Mouse (Mus musculus) gastrocnemius, postnatal 25 days (tissue): ENCODE measurements around the gene Lcmt1. TPM values are rescaled to one million over a fixed set of nuclear protein-coding genes. Genes with fewer than 3 reads are reported as not detected.

Experiments
- DNase-seq: peaks from one replicate; pipeline ENCODE4 v3.0.0; 2022
- total RNA-seq, 2 experiments: library from RNA; stranded (reverse); gene quantifications; 1 replicate in 1 of 2; 2 replicates in 1 of 2; pipeline ENCODE4 v1.2.3; 2021

Lcmt1 gene
- total RNA-seq, 2 experiments from 2014 or later = 22.9 to 23.9 TPM

- no peak for DNase-seq
These were observed 29.7 kb downstream of the Lcmt1 start for GRCm38 (mm10) chr7:123399286-123399685.

GRCm38 (mm10) chr7:123401121-123401520 is 31.5 kb downstream of the Lcmt1 start:
- DNase-seq = no peak

DNA sequence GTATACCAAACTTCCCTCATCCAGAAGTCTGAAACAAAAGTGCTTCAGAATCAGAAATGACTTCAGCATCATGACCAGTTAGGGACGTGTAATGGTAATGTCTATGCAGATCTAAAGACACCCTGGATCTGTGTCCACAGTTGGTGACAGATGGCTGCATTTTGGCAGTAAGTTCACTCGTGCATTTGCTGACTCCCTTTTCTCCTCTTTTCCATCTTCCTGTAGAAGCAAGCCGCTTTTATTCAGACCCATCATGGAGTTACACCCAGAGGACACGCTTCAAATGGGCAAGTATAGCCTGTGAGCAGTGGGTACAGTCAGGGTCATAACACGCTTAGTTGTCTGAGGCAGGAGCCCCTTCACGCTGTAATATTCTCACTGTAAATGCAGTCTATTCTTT is 34.6 kb downstream of the Lcmt1 start:
- no peak for DNase-seq

DNA sequence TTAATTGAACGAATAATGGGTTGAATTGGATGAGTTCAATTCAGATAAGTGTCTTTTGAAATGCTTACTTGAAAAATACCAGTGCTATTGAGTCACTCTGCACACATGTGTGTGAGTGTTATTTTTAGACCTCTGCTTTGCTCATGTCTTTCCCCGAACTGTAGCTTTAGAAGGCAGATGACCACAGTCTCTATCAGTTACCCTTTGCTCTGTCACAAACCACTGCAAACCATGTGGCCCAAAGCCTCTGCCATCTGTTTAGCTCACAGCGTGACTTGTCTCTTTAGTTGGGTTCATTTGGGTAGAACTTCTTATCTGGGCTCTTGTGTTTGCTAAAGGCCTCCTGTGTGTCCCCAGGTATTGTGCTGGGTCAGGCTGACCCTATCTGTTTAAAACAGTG is 36.0 kb downstream of the Lcmt1 start:
- DNase-seq = no peak

- DNase-seq = no peak
These were observed 37.4 kb downstream of the Lcmt1 start for GRCm38 (mm10) chr7:123406988-123407387.

- DNase-seq = no peak
These were observed 40.9 kb downstream of the Lcmt1 start for GRCm38 (mm10) chr7:123410502-123410901.

GRCm38 (mm10) chr7:123411109-123411508 is 41.5 kb downstream of the Lcmt1 start:
- no peak for DNase-seq

DNA sequence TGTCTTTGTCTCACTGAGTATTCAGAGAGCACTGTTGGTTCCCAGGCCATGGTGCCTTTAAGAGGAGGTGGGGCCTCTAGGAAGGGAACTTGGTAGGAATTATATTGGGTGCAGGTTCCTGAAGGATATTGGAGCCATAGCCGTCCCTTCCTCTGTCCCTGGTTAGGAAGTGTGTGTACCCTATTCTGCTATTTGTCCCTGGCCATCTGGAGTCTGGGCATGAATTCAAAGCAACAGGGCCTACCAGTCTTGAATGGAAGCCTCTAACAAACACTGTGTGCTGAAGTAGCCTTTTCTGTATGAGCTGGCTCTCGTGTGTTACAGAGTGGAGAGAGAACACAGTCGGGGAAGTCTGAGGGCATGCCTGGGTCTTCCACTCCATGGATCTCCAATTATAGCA is 42.6 kb downstream of the Lcmt1 start:
- no peak for DNase-seq

DNA sequence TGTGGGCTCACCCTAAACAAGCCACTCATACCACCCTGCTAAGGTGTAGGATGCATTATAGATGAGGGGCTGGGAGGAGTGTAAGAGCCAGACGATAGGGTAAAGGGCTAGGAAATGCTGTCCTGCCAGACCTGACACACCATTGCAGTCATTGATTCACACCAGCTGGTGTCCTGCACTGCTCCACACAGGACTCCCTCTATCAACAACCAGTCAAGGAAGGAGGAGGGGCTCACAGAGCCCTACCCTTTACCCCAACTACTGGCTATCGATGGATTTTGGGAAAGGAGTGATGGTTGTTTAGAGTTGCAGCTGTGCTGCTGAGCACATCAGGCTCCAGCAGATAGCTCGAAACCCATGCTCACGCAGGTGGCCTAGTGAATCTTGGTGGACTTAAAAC is 47.2 kb downstream of the Lcmt1 start:
- no peak for DNase-seq

DNA sequence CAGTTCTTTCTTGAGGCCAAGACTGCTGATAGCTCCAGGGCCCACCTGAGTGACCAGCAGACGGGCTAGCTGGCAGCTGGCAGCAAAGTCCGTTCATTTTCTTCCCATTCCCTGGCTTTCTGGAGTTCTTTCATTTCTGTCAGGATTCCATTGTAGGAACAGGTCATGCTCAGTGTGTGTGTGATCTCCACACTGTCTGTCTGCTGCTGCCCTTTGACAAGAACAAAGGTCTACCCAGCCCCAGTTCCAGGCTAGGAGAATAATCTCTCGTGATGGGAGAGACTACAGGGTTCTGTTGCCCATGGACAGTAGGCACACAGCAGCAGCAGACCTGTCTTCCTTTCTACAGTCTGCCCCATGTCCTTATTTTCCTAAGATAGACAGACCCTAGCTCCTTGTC is 48.1 kb downstream of the Lcmt1 start:
- DNase-seq = no peak

- no peak for DNase-seq
These were observed 50.4 kb downstream of the Lcmt1 start for GRCm38 (mm10) chr7:123419984-123420383.

DNA sequence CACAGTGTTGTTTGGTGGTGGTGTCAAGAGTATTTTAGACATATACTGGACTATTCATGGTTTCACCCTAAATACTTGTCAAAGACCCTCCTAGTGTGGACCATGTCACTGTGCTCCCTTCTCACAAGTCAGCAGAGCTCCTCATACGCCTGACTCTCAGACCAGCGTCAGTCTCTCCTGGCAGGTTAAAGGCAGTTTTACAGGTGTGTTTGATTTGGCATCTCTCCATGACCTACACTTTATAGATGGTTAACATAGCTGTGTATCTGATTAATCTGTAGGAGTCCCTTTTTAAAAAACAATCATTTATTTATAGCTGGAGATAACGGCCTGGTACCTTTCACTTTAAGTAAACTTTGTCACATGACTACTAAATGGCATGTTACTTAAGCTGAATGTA is 52.4 kb downstream of the Lcmt1 start:
- DNase-seq = no peak

DNA sequence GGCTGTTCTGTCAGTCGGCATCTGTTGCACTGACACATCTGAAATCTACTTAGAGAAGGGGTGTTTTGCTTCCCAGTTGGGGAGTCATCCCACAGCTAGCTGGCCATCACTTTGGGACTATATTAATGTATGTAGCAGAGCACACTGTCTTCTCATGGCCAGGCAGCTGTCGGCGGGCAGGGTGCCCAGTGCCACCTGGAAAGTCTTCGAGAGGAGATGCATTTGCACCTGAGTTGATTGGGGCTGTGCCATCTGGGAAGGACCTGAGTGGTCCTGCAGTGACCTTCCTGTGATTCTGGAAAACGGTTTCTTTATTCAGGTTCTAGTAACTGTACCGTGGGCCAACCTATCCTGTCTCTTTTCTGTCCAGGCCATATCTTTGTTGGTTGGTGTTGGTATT is 54.7 kb downstream of the Lcmt1 start:
- DNase-seq = no peak

GRCm38 (mm10) chr7:123425134-123425757 is 55.7 kb downstream of the Lcmt1 start:
- DNase-seq = no peak

DNA sequence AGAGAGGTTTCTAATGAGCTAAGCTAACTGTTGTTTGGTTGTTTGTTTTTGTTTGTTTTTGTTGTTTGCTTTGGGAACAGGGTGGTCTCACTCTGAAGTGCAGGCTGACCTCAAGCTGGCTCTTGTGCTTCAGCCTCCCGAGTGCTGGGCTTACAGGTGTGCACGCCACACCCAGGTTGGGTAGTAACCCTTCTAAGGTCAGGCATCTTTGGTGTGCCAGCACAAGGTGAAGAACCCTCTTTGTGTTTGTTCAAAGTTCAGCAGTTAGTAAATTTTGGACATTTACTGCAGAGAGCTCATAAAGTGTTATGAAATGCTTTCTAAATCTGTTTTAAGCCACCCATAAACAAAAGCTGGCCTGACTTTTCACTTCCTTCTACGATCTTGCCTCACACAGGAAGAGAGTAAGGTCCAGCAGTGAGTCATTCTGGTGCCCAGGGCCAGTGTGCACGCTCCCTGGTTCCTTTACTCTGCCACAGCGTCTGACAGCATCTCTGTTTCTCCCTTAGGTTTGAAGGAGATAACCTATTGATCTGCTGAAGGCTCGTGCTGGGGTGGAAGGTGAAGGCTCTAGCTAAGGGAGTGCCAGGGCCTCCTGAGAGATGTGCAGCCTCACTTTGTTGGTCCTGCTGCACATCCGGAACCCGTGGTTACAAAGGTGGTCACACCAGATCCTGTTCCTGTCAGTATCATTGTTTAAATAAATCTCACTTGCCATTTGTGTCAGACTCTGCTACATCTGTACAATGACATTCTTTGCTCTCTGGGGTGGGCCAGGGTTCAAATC is 60.2 kb downstream of the Lcmt1 start:
- DNase-seq = no peak

GRCm38 (mm10) chr7:123430411-123430705 is 60.8 kb downstream of the Lcmt1 start:
- no peak for DNase-seq

DNA sequence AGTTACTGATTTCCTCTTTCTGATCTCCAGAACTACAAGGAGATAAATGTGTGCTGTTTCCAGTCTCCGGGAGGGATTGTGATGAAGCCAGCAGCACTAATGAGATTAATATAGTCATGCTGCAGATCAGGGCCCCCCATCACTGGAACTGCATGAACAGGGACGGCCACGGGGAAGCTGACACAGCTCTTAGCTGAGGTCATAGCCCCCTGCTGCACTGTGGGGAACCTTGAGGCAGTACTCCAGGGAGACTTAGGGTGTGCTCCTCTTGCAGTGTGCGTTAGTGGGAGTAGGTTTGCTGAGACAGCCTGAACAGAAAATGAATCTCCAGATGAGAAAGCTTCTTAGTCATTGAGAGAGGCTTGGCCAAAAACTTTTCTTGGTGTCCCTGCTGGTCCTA is 61.6 kb downstream of the Lcmt1 start:
- no peak for DNase-seq

DNA sequence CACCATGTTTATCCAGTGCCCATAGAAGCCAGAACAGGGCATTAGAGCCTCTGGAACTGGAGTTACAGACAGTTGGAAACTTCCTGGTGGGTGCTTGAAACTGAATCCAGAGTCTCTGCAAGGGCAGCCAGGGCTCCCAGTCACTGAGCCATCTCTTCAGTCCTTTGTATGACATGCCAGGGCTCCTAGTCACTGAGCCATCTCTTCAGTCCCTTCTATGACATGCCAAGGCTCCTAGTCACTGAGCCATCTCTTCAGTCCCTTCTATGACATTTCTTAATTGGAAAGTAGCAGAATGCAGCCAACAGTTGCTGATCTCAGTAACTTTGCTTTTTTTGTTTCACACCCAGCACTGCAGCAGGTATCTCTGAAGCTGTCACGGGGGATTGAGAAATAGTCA is 72.5 kb downstream of the Lcmt1 start:
- DNase-seq = no peak

DNA sequence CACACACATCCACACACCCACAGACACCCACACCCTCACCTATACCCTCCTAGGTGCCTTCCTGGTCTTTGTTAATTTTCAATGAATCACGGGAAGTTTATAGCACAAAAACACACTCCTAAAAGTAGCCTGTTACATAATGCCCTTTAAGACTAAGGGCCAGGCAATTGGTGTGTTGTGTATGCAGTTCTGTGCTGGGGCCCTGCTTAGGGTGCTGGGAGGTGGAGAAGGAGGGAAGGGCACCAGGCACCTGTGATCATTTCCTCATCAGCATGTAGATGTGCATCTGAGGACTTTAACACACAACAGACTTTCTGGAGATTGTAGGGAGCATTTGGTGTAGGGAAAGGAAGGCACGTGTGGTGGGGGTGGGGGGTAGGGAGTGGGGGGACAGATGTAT is 79.2 kb downstream of the Lcmt1 start:
- no peak for DNase-seq

GRCm38 (mm10) chr7:123449676-123450075 is 80.1 kb downstream of the Lcmt1 start:
- DNase-seq = no peak

DNA sequence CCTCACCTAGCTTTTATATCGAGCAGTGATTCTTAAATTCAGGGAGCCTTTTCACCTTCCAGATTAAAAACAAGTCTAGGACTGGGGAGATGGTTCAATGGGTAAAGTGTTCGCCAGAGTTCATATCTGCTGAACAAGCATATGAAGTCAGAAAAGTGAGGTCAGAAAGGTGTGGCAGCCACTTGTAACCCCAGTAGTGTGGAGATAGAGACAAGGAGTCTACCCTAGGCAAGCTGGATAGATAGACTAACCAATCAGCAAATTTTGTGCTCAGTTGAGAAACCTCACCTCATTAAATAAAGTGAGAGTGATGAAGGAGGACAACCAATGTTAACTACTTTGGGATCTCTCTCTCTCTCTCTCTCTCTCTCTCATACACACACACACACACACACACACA is 80.9 kb downstream of the Lcmt1 start:
- no peak for DNase-seq

GRCm38 (mm10) chr7:123452551-123452950 is 83.0 kb downstream of the Lcmt1 start:
- no peak for DNase-seq

GRCm38 (mm10) chr7:123453066-123453465 is 83.5 kb downstream of the Lcmt1 start:
- DNase-seq = no peak

DNA sequence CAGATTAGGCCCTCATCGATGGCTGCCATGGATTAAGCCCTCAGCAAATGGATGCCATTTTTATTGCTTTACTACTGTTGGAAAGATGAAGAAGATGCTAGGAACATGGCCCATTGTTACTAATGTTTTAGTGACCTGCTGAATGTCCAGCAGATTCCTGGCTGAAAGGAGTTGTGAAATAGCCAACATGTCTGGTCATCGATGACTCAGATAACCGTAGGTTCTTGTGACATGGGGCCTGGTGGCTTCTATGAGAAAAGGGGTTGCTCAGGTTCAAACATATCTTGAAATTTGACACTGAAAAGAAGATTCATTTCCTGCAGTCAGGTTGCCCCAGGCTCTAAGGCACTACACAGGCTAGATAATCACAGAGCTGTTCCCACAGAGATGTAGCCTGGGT is 85.5 kb downstream of the Lcmt1 start:
- no peak for DNase-seq
